Mouse (Mus musculus) kidney, adult 2 months (tissue): Measurements from ENCODE around the gene Dlg2.

Experiments
- CTCF ChIP-seq: fragments of 200-500 bp; conservative IDR thresholded peaks from 2 replicates; pipeline ENCODE4 v1.5.1; 2011; ENCODE audit warnings: low read depth, mild to moderate bottlenecking, control low read depth, low read length, moderate library complexity, mixed read lengths; ENCODE audit not compliant: insufficient read depth, insufficient read length
- POLR2A ChIP-seq: fragments of 200-500 bp; IDR thresholded peaks from one replicate; pipeline ENCODE4 v1.6.1; 2011; ENCODE audit warnings: low read depth, low read length, control low read depth

DNA sequence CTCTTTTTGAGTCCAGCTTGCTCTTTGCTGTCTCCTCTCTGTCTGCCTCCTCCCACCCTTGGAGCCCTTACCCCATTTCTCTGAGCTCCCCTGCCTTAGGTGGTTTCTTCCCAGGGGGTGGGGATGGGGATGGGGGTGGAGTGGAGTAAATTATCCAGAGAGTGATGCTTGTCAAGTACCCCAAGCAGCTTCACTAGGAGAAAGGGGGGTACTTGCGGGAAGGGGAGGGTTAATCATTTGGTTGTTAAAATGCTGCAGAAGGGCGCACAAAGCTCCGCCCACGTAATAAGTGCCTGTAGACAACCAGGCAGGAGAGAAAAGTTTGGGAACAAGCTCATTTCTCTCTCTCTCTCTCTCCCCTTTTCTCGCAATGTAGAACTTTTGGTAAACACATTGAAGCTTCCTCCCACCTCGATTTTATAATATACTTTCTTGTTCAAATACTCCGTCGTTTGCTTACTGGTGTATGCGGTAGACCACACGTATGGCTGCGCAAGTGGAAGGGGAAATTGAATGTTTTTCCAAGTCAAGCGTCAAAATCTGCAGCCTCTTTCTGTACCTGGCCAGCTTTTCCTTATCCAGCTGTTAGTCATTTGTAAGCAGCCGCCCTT is 410.0 kb downstream of the Dlg2 start:
- TF ChIP-seq POLR2A (no peak), CTCF (no peak)
